Mouse (Mus musculus): Measurements from ENCODE around the gene Anapc1. TPM values are rescaled to one million over a fixed set of nuclear protein-coding genes. Genes with fewer than 3 reads are reported as not detected.
A peak's percentile ranks its signal among the peaks of the same experiment; 100 is the strongest.

The Anapc1 gene
- total RNA-seq (2021) = 10 to 100 TPM; 62.8 to 63.9 TPM

GRCm38 (mm10) chr2:128686921-128687557, at the start of gene Anapc1:
Gene Anapc1, minus strand, starts transcription at chr2:128687391.
- intact Hi-C loops (cut with DNase I) = no loop called here
- peak; percentile 92 to 93 for DNase-seq

- intact Hi-C loops (cut with DNase I) = no loop called here
- no peak for DNase-seq
These were observed 47.9 kb upstream of the Anapc1 start for GRCm38 (mm10) chr2:128735089-128735488.

- no peak for DNase-seq
- intact Hi-C loops (cut with DNase I) = no loop called here
These were observed 44.8 kb upstream of the Anapc1 start for GRCm38 (mm10) chr2:128731951-128732350.

- DNase-seq = no peak
- intact Hi-C loops (cut with DNase I) = no loop called here
These were observed 44.3 kb upstream of the Anapc1 start for GRCm38 (mm10) chr2:128731514-128731913.

GRCm38 (mm10) chr2:128729141-128729540, 42.0 kb upstream of the Anapc1 start:
- intact Hi-C loops (cut with DNase I) = no loop called here
- no peak for DNase-seq

- DNase-seq = no peak
- intact Hi-C loops (cut with DNase I) = no loop called here
These were observed 40.9 kb upstream of the Anapc1 start for GRCm38 (mm10) chr2:128728066-128728465.

- no peak for DNase-seq
- intact Hi-C loops (cut with DNase I) = no loop called here
These were observed 40.4 kb upstream of the Anapc1 start for GRCm38 (mm10) chr2:128727552-128727951.

GRCm38 (mm10) chr2:128726626-128727025, 39.4 kb upstream of the Anapc1 start:
- intact Hi-C loops (cut with DNase I) = no loop called here

GRCm38 (mm10) chr2:128726067-128726466, 38.9 kb upstream of the Anapc1 start:
- DNase-seq = no peak
- intact Hi-C loops (cut with DNase I) = no loop called here

More at GRCm38 (mm10) chr2:128726626-128727025, 39.4 kb upstream of the Anapc1 start:
- DNase-seq = no peak

- no peak for DNase-seq
- intact Hi-C loops (cut with DNase I) = no loop called here
These were observed 35.0 kb upstream of the Anapc1 start for GRCm38 (mm10) chr2:128722106-128722710.

GRCm38 (mm10) chr2:128719380-128719779, 32.2 kb upstream of the Anapc1 start:
- DNase-seq = no peak
- intact Hi-C loops (cut with DNase I) = no loop called here

GRCm38 (mm10) chr2:128715979-128716378, 28.8 kb upstream of the Anapc1 start:
- intact Hi-C loops (cut with DNase I) = no loop called here
- DNase-seq = no peak

GRCm38 (mm10) chr2:128714724-128715241, 27.6 kb upstream of the Anapc1 start:
- intact Hi-C loops (cut with DNase I) = no loop called here
- DNase-seq = no peak

GRCm38 (mm10) chr2:128713548-128714003, 26.4 kb upstream of the Anapc1 start:
- DNase-seq = peak; percentile 20 to 22
- intact Hi-C loops (cut with DNase I) = no loop called here

GRCm38 (mm10) chr2:128712940-128713339, 25.7 kb upstream of the Anapc1 start:
- intact Hi-C loops (cut with DNase I) = no loop called here
- DNase-seq = no peak

GRCm38 (mm10) chr2:128710609-128711008, 23.4 kb upstream of the Anapc1 start:
- DNase-seq = no peak
- intact Hi-C loops (cut with DNase I) = no loop called here

GRCm38 (mm10) chr2:128709264-128709663, 22.1 kb upstream of the Anapc1 start:
- intact Hi-C loops (cut with DNase I) = no loop called here
- DNase-seq = no peak

GRCm38 (mm10) chr2:128704474-128704873, 17.3 kb upstream of the Anapc1 start:
- intact Hi-C loops (cut with DNase I) = no loop called here
- DNase-seq = peak; percentile 26 to 44

- DNase-seq = no peak
- intact Hi-C loops (cut with DNase I) = loop anchor here (2.0 to 5.0 kb wide), 2 partner anchors 51 to 243 kb away; partner anchors contain the start of gene Zc3h8
These were observed 12.2 kb upstream of the Anapc1 start for GRCm38 (mm10) chr2:128699201-128699885.

GRCm38 (mm10) chr2:128698693-128699181, 11.5 kb upstream of the Anapc1 start, which contains the start of gene Mertk:
Gene Mertk, plus strand, starts transcription at chr2:128698956.
- intact Hi-C loops (cut with DNase I) = loop anchor here (1.0 to 5.0 kb wide), 3 partner anchors 52 to 244 kb away; partner anchors contain the start of gene Zc3h8
- peak; percentile 90 to 94 for DNase-seq

- peak; percentile 91 to 92 for DNase-seq
- intact Hi-C loops (cut with DNase I) = loop anchor here (1.0 to 5.0 kb wide), 3 partner anchors 53 to 244 kb away; partner anchors contain the start of gene Zc3h8
These were observed 11.0 kb upstream of the Anapc1 start for GRCm38 (mm10) chr2:128698140-128698692.

All from heart, postnatal 10 days (tissue).